Mouse (Mus musculus) left cerebral cortex, postnatal 14 days (tissue): ENCODE results near the gene Grap2. TPM values are rescaled to one million over a fixed set of nuclear protein-coding genes. Genes with fewer than 3 reads are reported as not detected.

Source experiments
- DNase-seq, 2 experiments: peaks; one replicate each; pipeline ENCODE4 v3.0.0; 2021 to 2022; ENCODE audit warnings: low spot score in 2 of 2, mixed read lengths in 1 of 2
- intact Hi-C: fragments of 180-260 bp; cut with DNase I; formaldehyde crosslinking; loops from one replicate; pipeline ENCODE4 v1.15.1; 2025
- long read RNA-seq, 2 experiments: library from polyadenylated mRNA; stranded (forward); transcript quantifications; one replicate each; pipeline ENCODE4 v2.0.0; 2021
- total RNA-seq, 2 experiments: library from RNA; stranded (reverse); gene quantifications; 2 replicates each; pipeline ENCODE4 v1.2.3; 2021

The Grap2 gene
- 1 to 10 TPM in 1 of 2 experiments, under 1 TPM in 1; 0.87 to 1.0 TPM for total RNA-seq
- long read RNA-seq, experiment 1, result 0 reads
- long read RNA-seq, experiment 2, partial matches to known transcripts, result 0 of 1 reads
- long read RNA-seq, experiment 2, other reads (novel, unspliced or antisense), result 1 of 1 reads

- DNase-seq, result no peak
- intact Hi-C loops, result no loop called here
These were observed at the start of gene Grap2 for GRCm38 (mm10) chr15:80572291-80572690. Gene Grap2 (plus strand): TSS chr15:80572594.

DNA sequence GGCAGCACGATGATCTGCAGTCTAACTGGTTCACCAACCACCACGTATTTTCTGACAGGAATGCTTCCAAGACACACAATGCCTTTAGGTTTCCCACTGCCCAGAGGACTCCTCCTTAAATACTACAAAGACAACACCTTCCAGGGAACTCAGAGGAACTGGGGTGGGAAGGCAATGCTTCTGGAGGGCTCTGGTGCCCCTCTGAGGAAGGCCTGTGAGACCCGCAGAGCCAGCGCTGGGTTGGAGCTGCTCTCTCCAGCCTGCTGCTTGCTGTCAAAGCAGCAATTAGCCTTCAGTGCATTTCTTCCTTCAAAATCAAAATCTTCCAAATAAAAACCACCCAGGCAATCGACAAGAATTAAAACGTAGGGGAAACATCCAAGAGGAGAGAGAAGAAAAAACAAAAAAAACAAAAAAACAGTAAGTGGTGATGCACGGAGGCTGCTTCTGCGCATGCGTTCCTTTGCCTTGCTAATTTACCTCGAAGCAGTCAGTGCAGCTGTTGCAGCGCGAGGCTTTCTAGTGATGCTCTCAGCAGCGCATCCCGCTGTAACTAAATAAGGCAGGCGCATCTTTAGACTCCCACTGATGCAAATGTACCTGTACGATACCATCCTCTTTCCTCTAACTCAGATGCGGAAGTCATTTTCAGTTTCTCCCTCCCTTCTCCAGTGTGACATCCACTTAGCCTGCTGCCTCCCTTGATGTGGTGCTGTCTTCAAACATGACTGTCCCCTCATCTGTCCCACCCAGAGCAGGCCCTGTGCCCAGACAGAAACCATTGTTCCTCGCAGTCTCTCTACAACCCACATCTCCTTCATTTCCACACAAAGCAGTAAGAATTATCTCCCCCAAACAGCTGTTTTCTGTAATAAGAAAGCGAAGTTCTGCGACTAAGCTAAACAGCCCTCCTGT lies 42.2 kb upstream of the Grap2 start:
- DNase-seq, result peak; percentile 64 to 76
- intact Hi-C loops, result loop anchor here (5.0 kb wide), 1 partner anchor 87 kb away; no protein-coding TSS in a partner anchor

GRCm38 (mm10) chr15:80531026-80531425 lies 41.4 kb upstream of the Grap2 start:
- no peak for DNase-seq
- intact Hi-C loops, result loop anchor here (5.0 kb wide), 1 partner anchor 86 kb away; no protein-coding TSS in a partner anchor

GRCm38 (mm10) chr15:80532281-80533072 lies 39.9 kb upstream of the Grap2 start:
- DNase-seq, result no peak
- intact Hi-C loops, result loop anchor here (5.0 kb wide), 1 partner anchor 85 kb away; no protein-coding TSS in a partner anchor

- DNase-seq, result peak; percentile 45 to 55
- intact Hi-C loops, result loop anchor here (5.0 kb wide), 1 partner anchor 84 kb away; no protein-coding TSS in a partner anchor
These were observed 39.1 kb upstream of the Grap2 start for GRCm38 (mm10) chr15:80533274-80533673.

DNA sequence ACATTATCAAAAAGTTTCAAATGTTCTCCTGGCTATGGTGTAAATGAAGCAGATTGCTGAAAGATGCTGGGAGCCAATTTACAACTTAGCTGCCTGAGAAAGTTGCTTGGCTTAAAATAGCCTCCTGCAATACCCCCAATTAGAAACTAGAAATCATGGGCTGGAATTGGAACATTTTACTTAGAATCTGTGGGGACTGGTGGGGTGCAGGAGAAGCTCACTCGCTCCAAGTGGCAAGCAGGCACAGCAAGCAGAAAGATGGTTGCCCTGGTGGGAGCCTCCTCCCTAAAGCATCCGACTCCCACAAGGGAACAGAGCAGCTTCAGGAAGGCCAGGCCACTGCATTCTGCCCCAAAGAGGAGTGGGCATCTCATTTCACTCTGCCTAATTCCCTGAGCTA lies 36.3 kb upstream of the Grap2 start:
- intact Hi-C loops, result no loop called here
- DNase-seq, result peak; percentile 57 to 64

DNA sequence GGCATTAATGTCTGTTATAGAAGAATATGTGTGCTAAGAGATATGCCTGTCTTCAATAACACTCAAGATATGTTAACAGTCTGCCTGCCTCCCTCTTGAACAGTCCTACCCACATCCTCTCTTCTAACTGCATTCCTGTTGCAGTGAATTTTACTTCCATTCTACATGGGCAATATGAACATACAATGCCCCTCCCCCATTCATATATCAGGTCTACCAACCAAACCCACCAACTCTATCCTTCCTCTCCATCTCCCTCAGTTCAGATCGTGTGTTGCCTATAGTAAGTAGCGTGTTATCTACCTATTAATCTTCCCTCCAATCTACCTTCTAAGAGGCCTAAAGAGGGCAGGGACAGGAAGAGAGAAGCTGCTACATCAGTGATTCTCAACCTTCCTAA lies 34.3 kb upstream of the Grap2 start:
- DNase-seq, result no peak
- intact Hi-C loops, result no loop called here

GRCm38 (mm10) chr15:80538671-80539340 lies 33.6 kb upstream of the Grap2 start:
- DNase-seq, result no peak
- intact Hi-C loops, result no loop called here

DNA sequence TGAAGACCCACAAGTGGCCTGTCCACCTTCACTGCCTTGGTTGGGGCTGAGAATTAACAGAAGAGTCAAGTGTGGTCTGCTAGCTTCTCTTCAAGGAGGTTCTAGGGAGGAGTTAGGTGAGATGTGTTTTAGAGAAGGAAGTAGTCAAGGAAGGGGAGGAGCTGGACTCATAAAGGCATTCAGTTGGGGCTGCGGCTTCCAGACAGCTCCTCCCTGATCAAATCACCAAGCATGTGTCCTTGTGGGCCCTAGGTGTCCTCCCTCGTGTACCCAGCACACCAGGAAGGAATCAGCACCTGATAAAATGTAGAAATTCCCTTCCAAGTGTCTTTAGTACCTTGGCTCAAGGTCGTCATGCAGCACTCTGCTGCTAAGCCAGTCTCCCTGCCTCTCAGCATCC lies 28.3 kb upstream of the Grap2 start:
- intact Hi-C loops, result no loop called here
- DNase-seq, result no peak

GRCm38 (mm10) chr15:80545430-80545829 lies 27.0 kb upstream of the Grap2 start:
- no peak for DNase-seq
- intact Hi-C loops, result no loop called here

DNA sequence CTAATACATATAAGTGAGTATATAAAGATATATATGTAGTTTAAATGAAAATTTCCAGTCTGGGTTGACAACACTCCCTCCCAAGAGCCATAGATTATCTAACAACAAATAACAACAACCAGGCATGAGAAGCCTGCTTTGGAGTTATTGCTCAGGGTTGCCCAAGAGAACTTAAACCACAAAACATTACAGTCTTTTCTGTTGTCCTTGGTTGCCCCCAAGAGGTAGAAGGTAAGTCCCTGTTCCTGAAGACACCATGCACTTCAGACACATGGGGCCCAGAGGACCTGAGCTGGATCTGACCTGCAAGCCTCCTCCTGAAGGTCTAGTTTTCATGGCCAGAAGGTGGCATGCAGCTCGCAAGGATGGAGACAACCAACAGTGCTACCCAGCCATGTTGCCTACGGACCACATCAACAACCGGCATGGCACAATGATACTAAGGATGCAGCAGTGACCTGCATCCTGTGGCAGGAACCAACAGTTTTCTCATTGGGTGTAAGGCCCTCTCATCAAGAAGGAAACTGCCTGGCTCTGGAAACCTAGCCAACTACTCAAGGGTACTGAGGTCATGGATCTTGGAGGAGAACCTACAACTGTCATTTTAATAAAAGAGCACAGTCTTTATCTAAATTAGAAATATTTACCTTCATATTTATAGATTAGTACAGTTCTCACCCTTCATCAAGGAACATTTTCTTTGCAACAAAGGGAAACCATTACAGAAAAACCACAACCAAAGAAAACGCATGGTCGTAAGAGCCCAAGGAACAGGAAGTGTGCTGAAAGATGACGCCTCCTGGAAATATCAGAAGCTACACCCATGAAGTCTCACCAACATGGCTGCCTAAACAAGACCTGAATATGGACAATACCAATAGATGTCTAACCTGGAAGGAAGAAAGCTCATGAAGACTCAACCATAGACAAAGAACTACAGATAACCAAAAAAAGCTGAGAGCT lies 17.3 kb upstream of the Grap2 start:
- intact Hi-C loops, result no loop called here

DNA sequence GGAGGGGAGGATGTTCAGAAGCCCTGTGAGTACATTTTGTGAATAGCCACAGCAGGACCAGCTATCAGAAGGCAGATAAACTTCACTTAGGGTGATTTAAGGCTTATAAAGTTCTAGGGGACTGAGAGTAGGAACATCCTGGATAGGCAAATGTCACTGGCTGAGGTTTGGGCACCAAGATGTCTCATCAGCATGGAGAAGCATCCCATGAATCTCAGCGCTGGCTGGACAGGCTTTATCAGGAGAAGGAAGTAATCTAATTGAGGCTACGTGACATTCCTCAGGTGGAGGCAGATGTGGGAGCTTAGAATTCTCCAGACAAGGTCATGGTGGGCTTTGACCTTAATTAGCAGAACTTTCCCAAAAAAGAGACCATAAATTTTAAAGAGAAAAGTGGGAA lies 16.4 kb upstream of the Grap2 start:
- intact Hi-C loops, result no loop called here
- no peak for DNase-seq

More for the DNA sequence above, 17.3 kb upstream of the Grap2 start:
- DNase-seq, result no peak

- no peak for DNase-seq
- intact Hi-C loops, result no loop called here
These were observed 14.6 kb upstream of the Grap2 start for GRCm38 (mm10) chr15:80557745-80558144.

GRCm38 (mm10) chr15:80559534-80559933 lies 12.9 kb upstream of the Grap2 start:
- intact Hi-C loops, result no loop called here
- DNase-seq, result no peak

DNA sequence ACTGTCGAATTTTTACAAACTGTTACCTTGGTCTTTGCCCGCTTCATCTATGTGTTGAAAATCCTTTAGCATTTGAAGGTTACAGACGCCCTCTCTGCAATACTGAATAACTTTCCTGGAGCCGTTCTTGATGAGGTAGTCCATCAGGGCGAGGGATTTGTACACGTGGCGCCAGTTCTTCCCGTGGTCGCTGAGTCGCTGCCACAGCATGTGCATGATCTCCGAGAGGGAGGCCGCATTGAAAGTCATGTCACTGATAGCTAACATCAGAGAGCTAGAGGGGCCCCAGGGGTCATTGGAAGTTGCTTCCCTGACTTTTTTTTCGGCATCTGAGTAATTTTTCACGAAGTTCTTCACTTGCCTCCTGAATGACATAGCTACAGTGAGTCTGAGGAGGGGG lies 12.4 kb upstream of the Grap2 start:
- DNase-seq, result no peak
- intact Hi-C loops, result no loop called here

DNA sequence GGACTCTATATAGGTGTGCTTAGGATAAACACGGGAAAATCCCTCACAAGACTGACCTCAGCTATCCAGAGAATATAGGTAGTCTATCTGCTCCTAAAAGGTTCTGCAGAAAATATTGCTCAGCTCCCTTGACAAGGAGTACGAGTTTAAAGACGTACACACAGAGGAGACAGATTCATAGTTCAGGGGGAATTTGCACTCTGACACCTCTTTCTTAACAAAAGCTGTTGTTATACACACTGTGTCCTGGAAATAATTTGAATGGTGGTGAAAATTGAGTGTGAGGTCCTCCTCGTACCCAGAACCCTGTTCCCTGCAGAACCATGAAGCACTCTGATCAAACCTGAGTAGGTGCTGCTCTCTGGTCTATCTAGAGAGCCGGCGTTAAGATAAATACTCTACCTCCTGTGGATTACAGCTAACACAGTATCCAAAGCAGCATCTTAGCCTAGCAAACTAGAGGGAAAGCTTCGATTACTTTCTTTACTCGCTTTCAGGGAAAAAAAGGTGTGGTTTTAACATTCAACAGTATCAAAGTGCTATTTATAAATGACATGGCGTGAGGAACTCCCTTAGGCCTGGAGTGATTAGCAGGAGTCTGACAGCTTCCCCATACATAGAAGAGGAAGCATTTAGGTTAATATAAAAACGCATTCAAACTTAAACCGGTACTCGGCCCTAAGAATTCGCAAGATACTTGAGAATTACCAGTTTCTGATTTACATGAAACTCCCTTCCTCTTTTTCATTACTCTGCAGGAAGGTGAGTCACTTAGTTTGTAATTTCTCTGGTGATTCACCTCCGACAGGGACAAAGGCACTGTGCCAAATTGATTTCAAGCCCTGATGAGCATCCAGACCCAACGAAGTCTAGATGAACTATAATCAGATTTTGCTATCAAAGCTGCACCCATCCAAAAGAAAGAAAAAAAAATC lies 11.5 kb upstream of the Grap2 start:
- intact Hi-C loops, result no loop called here
- no peak for DNase-seq

DNA sequence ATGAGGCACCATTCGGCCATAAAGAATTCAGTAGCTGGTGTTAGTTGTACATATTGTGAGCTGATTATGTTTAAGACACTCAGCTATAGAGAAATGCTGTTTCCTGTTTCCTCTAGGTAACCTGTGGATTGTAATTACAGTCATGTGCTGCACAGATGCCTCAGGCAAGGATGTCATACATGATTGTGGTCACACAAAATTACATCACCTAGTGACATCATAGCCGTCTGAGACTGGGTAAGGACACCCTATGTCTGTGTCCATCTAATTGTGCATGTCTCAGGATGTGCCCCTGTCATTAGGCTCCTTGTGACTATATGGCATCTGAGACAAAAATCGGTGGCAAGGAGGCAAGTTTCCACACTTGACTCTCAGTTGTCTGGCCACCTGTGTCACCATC lies 9.9 kb upstream of the Grap2 start:
- no peak for DNase-seq
- intact Hi-C loops, result no loop called here
